Mouse (Mus musculus) myocyte (in vitro differentiated cells): Measurements from ENCODE around the gene Cnmd. TPM values are rescaled to one million over a fixed set of nuclear protein-coding genes. Genes with fewer than 3 reads are reported as not detected.

ENCODE experiments used
- H3K27me3 ChIP-seq: one replicate; pipeline ENCODE4 v1.6.1; 2011; ENCODE audit not compliant: control insufficient read depth, insufficient read depth, insufficient read length
- H3K36me3 ChIP-seq: one replicate; pipeline ENCODE4 v1.6.1; 2011; ENCODE audit not compliant: control insufficient read depth, insufficient read depth
- H3K4me2 ChIP-seq: one replicate; pipeline ENCODE4 v1.6.1; 2011; ENCODE audit warnings: low read depth, control low read depth
- H3K4me3 ChIP-seq: one replicate; pipeline ENCODE4 v1.5.1; 2011; ENCODE audit warnings: mild to moderate bottlenecking, control low read depth, moderate library complexity
- H3K79me2 ChIP-seq: one replicate; pipeline ENCODE4 v1.6.1; 2011; ENCODE audit not compliant: control insufficient read depth, insufficient read depth
- H3ac ChIP-seq: one replicate; pipeline ENCODE4 v1.6.1; 2011; ENCODE audit not compliant: control insufficient read depth, insufficient read length
- CEBPB ChIP-seq: IDR thresholded peaks from 2 replicates; pipeline ENCODE4 v1.6.1; 2011; ENCODE audit warnings: mild to moderate bottlenecking, moderate library complexity; ENCODE audit not compliant: poor library complexity, insufficient read depth, severe bottlenecking
- E2F4 ChIP-seq: IDR thresholded peaks from one replicate; pipeline ENCODE4 v1.6.1; 2011; ENCODE audit warnings: mild to moderate bottlenecking, control low read depth, moderate library complexity; ENCODE audit not compliant: insufficient read depth
- MAX ChIP-seq: IDR thresholded peaks from one replicate; pipeline ENCODE4 v1.6.1; 2011; ENCODE audit warnings: low read depth, mild to moderate bottlenecking, control low read depth
- MYOD1 ChIP-seq, 3 experiments: IDR thresholded peaks; one replicate each; pipeline ENCODE4 v1.6.1; 2011; ENCODE audit warnings: control low read depth in 2 of 3, low read depth in 2 of 3, mild to moderate bottlenecking in 2 of 3, moderate library complexity in 1 of 3; ENCODE audit not compliant: insufficient read length in 2 of 3, control insufficient read depth in 1 of 3
- MYOG ChIP-seq, 3 experiments: IDR thresholded peaks; one replicate each; pipeline ENCODE4 v1.6.1; 2011; ENCODE audit warnings: control low read depth in 2 of 3, low read depth in 2 of 3, mild to moderate bottlenecking in 2 of 3; ENCODE audit not compliant: insufficient read length in 2 of 3, control insufficient read depth in 1 of 3, insufficient read depth in 1 of 3
- POLR2A ChIP-seq: IDR thresholded peaks from one replicate; pipeline ENCODE4 v1.6.1; 2011; ENCODE audit warnings: low read depth, mild to moderate bottlenecking, control low read depth, moderate library complexity; ENCODE audit not compliant: insufficient read length
- POLR2AphosphoS2 ChIP-seq: IDR thresholded peaks from one replicate; pipeline ENCODE4 v1.6.1; 2011; ENCODE audit warnings: low read depth, control low read depth; ENCODE audit not compliant: insufficient read length
- REST ChIP-seq: IDR thresholded peaks from one replicate; pipeline ENCODE4 v1.6.1; 2011; ENCODE audit warnings: mild to moderate bottlenecking, control low read depth, moderate library complexity; ENCODE audit not compliant: insufficient read depth, insufficient read length
- SRF ChIP-seq: IDR thresholded peaks from one replicate; pipeline ENCODE4 v1.6.1; 2011; ENCODE audit warnings: low read depth; ENCODE audit not compliant: control insufficient read depth, insufficient read length
- TCF12 ChIP-seq: IDR thresholded peaks from one replicate; pipeline ENCODE4 v1.6.1; 2011; ENCODE audit warnings: mild to moderate bottlenecking, control low read depth; ENCODE audit not compliant: poor library complexity, insufficient read depth, severe bottlenecking
- TCF3 ChIP-seq: IDR thresholded peaks from one replicate; pipeline ENCODE4 v1.6.1; 2011; ENCODE audit warnings: low read depth, control low read depth; ENCODE audit not compliant: insufficient read length
- USF1 ChIP-seq: IDR thresholded peaks from one replicate; pipeline ENCODE4 v1.6.1; 2011; ENCODE audit warnings: low read depth, mild to moderate bottlenecking, control low read depth, moderate library complexity
- polyA plus RNA-seq: library from polyadenylated mRNA; unstranded; fragments of >200 nt; fragmentation: generic; extraction: Trizol; gene quantifications from one replicate; pipeline ENCODE4 v1.2.1, GENCODE M21; 2012; ENCODE audit warnings: missing spikeins

The Cnmd gene
- polyA plus RNA-seq, 1 experiment, result not detected

- H3K36me3 ChIP-seq, result no peaks in the 10 kb centered on the region
- H3ac ChIP-seq, result no peak overlapping the region
- no peak for TF ChIP-seq CEBPB
- no peak for TF ChIP-seq MYOD1 (IDR thresholded peaks at IDR 0.05; ENCODE audit: control insufficient read depth in 1 of 3, insufficient read length in 2 of 3, low read depth in 2 of 3)
- TF ChIP-seq POLR2AphosphoS2, result no peak
- no peak for TF ChIP-seq MAX
- no peak for TF ChIP-seq POLR2A
- no peak for TF ChIP-seq MYOG (IDR thresholded peaks at IDR 0.05; ENCODE audit: control insufficient read depth in 1 of 3, insufficient read depth in 1 of 3, insufficient read length in 2 of 3, low read depth in 2 of 3)
- TF ChIP-seq REST, result no peak
- no peak for TF ChIP-seq E2F4
- TF ChIP-seq TCF3, result no peak
- no peak for TF ChIP-seq USF1
- no peak for TF ChIP-seq TCF12
- TF ChIP-seq SRF, result no peak
- no peaks in the 10 kb centered on the region for H3K79me2 ChIP-seq
- H3K4me2 ChIP-seq, result no peak overlapping the region
- peaks cover 34% of the 10 kb centered on the region for H3K27me3 ChIP-seq
- H3K4me3 ChIP-seq, result no peak overlapping the region
Observed at GRCm38 (mm10) chr14:79649680-79650079, 12.3 kb downstream of the Cnmd start.

DNA sequence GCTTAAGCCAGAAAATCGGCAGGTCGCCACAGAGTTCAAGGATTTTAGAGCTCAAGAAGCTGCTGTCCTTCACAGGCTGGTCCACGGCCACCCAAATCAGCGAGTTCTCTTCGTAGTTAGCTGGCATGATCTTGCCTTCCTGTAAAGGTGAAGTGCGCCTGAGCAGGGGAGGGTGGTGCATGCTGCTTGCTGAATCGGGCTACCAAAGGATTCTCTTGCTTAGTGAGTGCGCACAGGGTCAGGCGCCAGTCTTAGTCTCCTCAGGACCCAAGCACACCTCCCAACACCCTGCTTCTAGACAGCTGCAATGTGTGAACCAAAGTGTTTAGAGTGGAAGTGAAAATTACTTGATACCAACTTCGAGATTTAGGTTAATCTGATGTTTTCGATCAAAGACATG is 16.6 kb downstream of the Cnmd start:
- Histone ChIP-seq H3K27me3 (peaks cover 19% of the 10 kb centered on the region), H3K4me3 (no peak overlapping the region), H3K79me2 (no peaks in the 10 kb centered on the region), H3K4me2 (no peak overlapping the region), H3K36me3 (no peaks in the 10 kb centered on the region), H3ac (no peak overlapping the region)
- TF ChIP-seq POLR2A (no peak), REST (no peak), POLR2AphosphoS2 (no peak), TCF3 (no peak), MYOG (IDR thresholded peaks at IDR 0.05; ENCODE audit: control insufficient read depth in 1 of 3, insufficient read depth in 1 of 3, insufficient read length in 2 of 3, low read depth in 2 of 3) (no peak), SRF (no peak), MYOD1 (IDR thresholded peaks at IDR 0.05; ENCODE audit: control insufficient read depth in 1 of 3, insufficient read length in 2 of 3, low read depth in 2 of 3) (no peak)

DNA sequence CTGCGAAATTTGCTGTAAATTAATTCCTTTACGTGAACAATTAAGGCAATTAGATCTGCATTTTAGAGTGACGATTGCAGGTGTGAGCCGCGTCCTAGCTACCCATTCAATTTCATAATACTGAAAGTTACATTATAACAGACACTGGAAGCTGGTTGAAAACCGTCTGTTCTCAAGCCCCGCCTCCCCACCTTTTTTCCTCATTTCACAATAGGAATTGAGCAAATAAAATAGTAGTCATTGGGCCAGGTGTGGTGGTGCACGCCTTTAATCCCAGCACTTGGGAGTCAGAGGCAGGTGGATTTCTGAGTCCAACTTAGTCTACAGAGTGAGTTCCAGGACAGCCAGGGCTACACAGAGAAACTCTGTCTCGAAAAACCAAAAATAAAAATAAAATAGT is 19.9 kb downstream of the Cnmd start:
- Histone ChIP-seq H3ac (no peak overlapping the region), H3K4me2 (no peak overlapping the region)
- TF ChIP-seq E2F4, result no peak
- no peak for TF ChIP-seq USF1
- TF ChIP-seq MYOD1 (IDR thresholded peaks at IDR 0.05; ENCODE audit: control insufficient read depth in 1 of 3, insufficient read length in 2 of 3, low read depth in 2 of 3), result no peak
- no peak for TF ChIP-seq TCF3
- no peak for TF ChIP-seq CEBPB
- no peak for TF ChIP-seq MAX
- no peak for TF ChIP-seq SRF
- TF ChIP-seq TCF12, result no peak
- TF ChIP-seq REST, result no peak
- TF ChIP-seq POLR2A, result no peak
- TF ChIP-seq MYOG (IDR thresholded peaks at IDR 0.05; ENCODE audit: control insufficient read depth in 1 of 3, insufficient read depth in 1 of 3, insufficient read length in 2 of 3, low read depth in 2 of 3), result no peak
- TF ChIP-seq POLR2AphosphoS2, result no peak

DNA sequence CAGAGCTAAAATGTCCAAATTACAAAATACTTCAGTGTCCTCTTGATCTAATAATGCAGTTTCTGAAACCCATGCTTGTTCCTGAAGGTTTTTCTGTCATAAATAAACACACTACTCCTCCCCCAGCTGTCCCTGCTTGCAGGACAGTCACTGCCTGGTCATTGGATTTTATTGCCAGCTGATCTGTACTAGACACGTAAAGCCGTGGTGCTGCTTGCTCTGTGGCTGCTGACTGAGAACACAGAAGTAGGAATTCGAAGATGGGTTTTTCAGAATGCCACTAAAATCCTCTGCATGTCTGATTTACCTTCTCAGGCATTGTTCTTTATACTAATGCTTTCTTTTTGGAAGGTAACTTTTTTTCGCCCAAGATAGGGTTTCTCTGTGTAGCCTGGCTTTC is 25.2 kb downstream of the Cnmd start:
- no peak overlapping the region for H3K4me3 ChIP-seq
- H3ac ChIP-seq, result no peak overlapping the region
- no peaks in the 10 kb centered on the region for H3K79me2 ChIP-seq
- no peaks in the 10 kb centered on the region for H3K36me3 ChIP-seq
- TF ChIP-seq POLR2A (no peak), TCF3 (no peak), MAX (no peak), POLR2AphosphoS2 (no peak), SRF (no peak), CEBPB (no peak), E2F4 (no peak), MYOG (IDR thresholded peaks at IDR 0.05; ENCODE audit: control insufficient read depth in 1 of 3, insufficient read depth in 1 of 3, insufficient read length in 2 of 3, low read depth in 2 of 3) (no peak), USF1 (no peak), TCF12 (no peak), REST (no peak), MYOD1 (IDR thresholded peaks at IDR 0.05; ENCODE audit: control insufficient read depth in 1 of 3, insufficient read length in 2 of 3, low read depth in 2 of 3) (no peak)
- H3K4me2 ChIP-seq, result no peak overlapping the region
- H3K27me3 ChIP-seq, result peaks cover 3% of the 10 kb centered on the region

More for the DNA sequence above, 19.9 kb downstream of the Cnmd start:
- H3K79me2 ChIP-seq, result no peaks in the 10 kb centered on the region
- H3K27me3 ChIP-seq, result peaks cover 14% of the 10 kb centered on the region
- no peak overlapping the region for H3K4me3 ChIP-seq
- H3K36me3 ChIP-seq, result no peaks in the 10 kb centered on the region

GRCm38 (mm10) chr14:79633196-79633595 is 28.8 kb downstream of the Cnmd start:
- Histone ChIP-seq H3K36me3 (peaks cover 22% of the 10 kb centered on the region), H3K4me2 (no peak overlapping the region), H3K4me3 (no peak overlapping the region), H3K79me2 (no peaks in the 10 kb centered on the region), H3K27me3 (no peaks in the 10 kb centered on the region), H3ac (no peak overlapping the region)
- TF ChIP-seq SRF (no peak), MYOD1 (IDR thresholded peaks at IDR 0.05; ENCODE audit: control insufficient read depth in 1 of 3, insufficient read length in 2 of 3, low read depth in 2 of 3) (no peak), USF1 (no peak), CEBPB (no peak), TCF3 (no peak), MYOG (IDR thresholded peaks at IDR 0.05; ENCODE audit: control insufficient read depth in 1 of 3, insufficient read depth in 1 of 3, insufficient read length in 2 of 3, low read depth in 2 of 3) (no peak), E2F4 (no peak), MAX (no peak), POLR2AphosphoS2 (no peak), REST (no peak), POLR2A (no peak), TCF12 (no peak)
